Mouse (Mus musculus): ENCODE results near the gene Adgrb2. TPM values are rescaled to one million over a fixed set of nuclear protein-coding genes. Genes with fewer than 3 reads are reported as not detected.

The Adgrb2 gene
- polyA plus RNA-seq, 1 experiment: 4.0 TPM

- DNase-seq (ENCODE audit: low spot score): peak; percentile 31
Observed at GRCm38 (mm10) chr4:129987825-129988504, 3.3 kb downstream of the Adgrb2 start.

GRCm38 (mm10) chr4:129989925-129990324, 5.3 kb downstream of the Adgrb2 start:
- no peak for DNase-seq (ENCODE audit: low spot score)

- no peak for DNase-seq (ENCODE audit: low spot score)
Observed at GRCm38 (mm10) chr4:129992720-129993119, 8.1 kb downstream of the Adgrb2 start.

GRCm38 (mm10) chr4:129993213-129993612, 8.5 kb downstream of the Adgrb2 start:
- no peak for DNase-seq (ENCODE audit: low spot score)

GRCm38 (mm10) chr4:129993944-129994695, 9.4 kb downstream of the Adgrb2 start:
- no peak for DNase-seq (ENCODE audit: low spot score)

GRCm38 (mm10) chr4:129994728-129995127, 10.1 kb downstream of the Adgrb2 start:
- no peak for DNase-seq (ENCODE audit: low spot score)

GRCm38 (mm10) chr4:129995255-129995654, 10.6 kb downstream of the Adgrb2 start:
- no peak for DNase-seq (ENCODE audit: low spot score)

- DNase-seq (ENCODE audit: low spot score): no peak
Observed at GRCm38 (mm10) chr4:129996015-129996414, 11.3 kb downstream of the Adgrb2 start.

- no peak for DNase-seq (ENCODE audit: low spot score)
Observed at GRCm38 (mm10) chr4:129998124-129998523, 13.5 kb downstream of the Adgrb2 start.

- no peak for DNase-seq (ENCODE audit: low spot score)
Observed at GRCm38 (mm10) chr4:130001710-130002109, 17.0 kb downstream of the Adgrb2 start.

GRCm38 (mm10) chr4:130002157-130002556, 17.5 kb downstream of the Adgrb2 start:
- DNase-seq (ENCODE audit: low spot score): no peak

GRCm38 (mm10) chr4:130005593-130005992, 20.9 kb downstream of the Adgrb2 start:
- no peak for DNase-seq (ENCODE audit: low spot score)

- DNase-seq (ENCODE audit: low spot score): no peak
Observed at GRCm38 (mm10) chr4:130006533-130006932, 21.9 kb downstream of the Adgrb2 start.

- no peak for DNase-seq (ENCODE audit: low spot score)
Observed at GRCm38 (mm10) chr4:130009043-130009442, 24.4 kb downstream of the Adgrb2 start.

- no peak for DNase-seq (ENCODE audit: low spot score)
Observed at GRCm38 (mm10) chr4:130010723-130011122, 26.1 kb downstream of the Adgrb2 start.

GRCm38 (mm10) chr4:130012234-130012633, 27.6 kb downstream of the Adgrb2 start:
- no peak for DNase-seq (ENCODE audit: low spot score)

- no peak for DNase-seq (ENCODE audit: low spot score)
Observed at GRCm38 (mm10) chr4:130013111-130013510, 28.4 kb downstream of the Adgrb2 start.

GRCm38 (mm10) chr4:130016010-130016409, 31.3 kb downstream of the Adgrb2 start:
- no peak for DNase-seq (ENCODE audit: low spot score)

GRCm38 (mm10) chr4:130017036-130017674, 32.5 kb downstream of the Adgrb2 start:
- DNase-seq (ENCODE audit: low spot score): no peak

GRCm38 (mm10) chr4:130022952-130023351, 38.3 kb downstream of the Adgrb2 start:
- DNase-seq (ENCODE audit: low spot score): no peak

- no peak for DNase-seq (ENCODE audit: low spot score)
Observed at GRCm38 (mm10) chr4:130023511-130024231, 39.0 kb downstream of the Adgrb2 start.

GRCm38 (mm10) chr4:130025544-130025943, 40.9 kb downstream of the Adgrb2 start:
- DNase-seq (ENCODE audit: low spot score): no peak
